Mouse (Mus musculus): ENCODE measurements around the gene Stard13.

The Stard13 gene

DNA sequence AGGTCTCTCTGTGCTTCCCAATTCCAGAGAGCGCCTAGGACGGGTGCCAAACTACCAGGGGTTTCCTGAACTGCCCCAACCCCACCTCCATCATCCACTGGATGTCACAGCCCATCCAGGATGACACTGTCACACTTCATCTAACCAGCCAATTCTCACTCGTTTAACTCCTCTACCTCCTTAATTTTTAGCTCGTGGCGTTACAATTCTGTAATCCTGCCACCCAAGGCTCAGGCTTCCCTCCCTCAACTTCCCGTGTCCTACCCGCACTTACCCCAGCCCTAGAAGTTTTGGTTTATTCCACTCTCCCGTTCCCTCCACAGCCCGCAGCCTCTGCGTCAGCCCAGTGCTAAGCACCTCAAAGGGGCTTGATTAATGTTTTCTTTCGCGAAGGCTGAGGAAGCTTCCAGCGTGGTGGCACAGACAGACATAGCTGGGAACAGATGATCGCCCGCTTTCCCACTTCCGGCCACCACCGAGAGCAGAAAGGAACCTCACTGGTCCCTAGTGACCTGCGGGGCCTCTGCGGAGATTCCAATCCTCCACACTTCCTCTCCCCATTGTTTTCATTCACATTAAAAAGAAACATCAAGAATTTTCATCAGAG is 125.2 kb downstream of the Stard13 start:
- no peak for DNase-seq (ENCODE audit: low read depth in 2 of 2, low spot score in 2 of 2)

DNA sequence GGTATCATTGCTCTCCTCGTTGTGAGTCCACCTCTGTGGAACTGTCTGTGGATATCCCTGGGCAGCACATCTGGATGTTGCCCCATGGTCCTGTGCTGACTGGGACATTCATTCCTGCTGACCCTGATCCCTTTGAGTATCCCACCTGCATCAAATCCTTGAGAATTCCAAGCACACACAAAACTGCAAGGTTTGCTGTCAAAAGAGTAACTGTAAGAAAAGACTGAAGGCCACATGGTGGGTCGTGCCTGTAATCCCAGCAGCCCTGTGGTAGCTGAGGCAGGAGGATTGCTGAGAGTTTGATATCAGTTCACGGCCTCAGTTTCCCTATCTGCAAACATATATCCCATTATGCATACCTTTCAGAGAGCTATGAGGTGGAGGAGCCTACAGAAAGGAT is 126.8 kb downstream of the Stard13 start:
- DNase-seq (ENCODE audit: low read depth in 2 of 2, low spot score in 2 of 2), result no peak

DNA sequence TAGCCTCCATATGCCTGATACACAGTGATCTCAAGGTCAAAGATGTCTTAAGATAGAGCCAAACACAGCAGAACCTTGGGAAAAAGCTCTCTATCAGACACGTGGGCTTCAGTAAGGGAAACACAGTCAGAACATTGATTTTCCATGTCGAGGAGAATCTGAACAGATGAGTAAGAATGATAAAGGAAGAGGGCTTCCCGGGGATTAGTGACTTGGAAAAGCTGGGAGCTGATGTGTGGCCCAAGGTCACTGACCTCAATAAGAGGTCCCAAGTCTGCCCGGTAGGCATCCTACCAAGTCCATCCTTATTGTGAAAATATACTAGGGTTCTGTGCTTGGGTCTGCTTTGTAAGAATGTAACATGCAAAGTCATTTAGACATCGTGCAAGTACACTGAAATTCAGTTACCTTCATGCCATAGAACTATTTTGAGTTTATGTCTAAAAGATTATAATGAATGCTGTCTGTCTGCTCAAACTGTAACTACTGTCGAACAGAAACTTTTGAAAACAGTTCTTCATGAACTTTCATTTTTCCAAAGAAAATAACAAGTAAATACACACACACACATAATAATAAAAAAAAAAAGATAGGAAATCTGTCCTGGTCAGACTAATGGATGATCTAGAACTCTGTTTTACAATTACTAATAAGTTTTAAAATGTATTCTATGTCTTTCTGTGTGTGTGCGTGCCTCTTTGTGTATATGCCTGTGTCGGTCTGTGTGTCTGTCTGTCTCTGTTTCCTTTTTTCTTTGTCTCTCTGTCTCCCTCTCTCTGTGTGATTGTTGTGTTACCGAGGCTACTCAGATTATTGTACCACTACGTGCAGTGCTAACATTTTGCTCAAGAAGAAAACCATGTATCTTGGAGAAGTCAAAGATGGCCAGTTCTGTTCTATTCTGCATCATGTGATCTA is 128.3 kb downstream of the Stard13 start:
- DNase-seq (ENCODE audit: low read depth in 2 of 2, low spot score in 2 of 2), result no peak

DNA sequence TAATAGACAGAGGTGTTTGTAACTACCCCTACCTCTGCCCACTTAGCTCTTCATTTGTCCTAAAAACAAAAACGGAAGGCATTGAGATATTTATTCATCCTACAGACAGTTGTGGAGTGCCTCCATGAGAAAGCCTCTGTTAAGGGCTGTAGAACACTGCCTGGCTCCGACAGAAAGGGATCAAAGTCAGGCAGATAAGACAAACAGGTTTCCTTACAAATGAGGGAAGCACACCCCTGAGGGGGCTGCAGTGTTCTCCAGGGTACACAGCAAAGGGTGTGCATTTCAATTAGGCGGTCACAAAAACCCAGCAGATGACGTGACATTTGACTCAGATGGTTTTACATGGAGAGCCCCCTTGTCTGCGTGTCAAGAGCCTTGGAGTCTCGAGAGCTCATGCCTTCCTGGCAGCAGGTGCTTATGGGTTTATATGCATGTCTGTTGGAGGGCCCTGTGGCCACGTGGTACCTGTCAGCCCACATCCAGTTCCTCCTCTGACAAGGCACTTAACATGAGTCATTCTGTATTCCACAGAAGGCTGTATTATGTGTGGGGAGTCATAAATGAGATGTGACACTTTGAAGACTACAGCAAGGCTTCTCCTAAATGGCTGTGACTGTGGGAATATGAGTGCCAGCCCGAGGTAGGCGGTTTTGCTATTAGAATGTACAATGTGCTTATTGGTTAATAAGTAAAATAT is 129.1 kb downstream of the Stard13 start:
- no peak for DNase-seq (ENCODE audit: low read depth in 2 of 2, low spot score in 2 of 2)

DNA sequence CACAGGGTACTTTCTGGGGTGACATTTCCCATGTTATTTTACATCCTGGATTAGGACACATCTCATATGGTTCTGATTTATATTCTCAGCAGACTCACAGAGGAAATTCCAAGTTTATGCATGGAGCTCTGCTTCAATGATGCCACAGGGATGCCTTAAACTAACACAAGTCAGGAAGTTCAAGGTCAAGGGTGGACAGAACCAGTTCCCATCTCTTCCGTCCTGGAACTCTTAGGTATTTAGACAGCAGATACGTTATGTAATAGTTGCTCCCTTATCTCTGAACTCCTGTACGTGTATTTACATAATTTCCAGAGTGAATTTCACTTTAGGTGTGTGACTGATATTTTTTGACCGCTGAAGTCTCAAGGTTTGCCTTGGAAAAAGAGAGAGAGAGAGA is 130.4 kb downstream of the Stard13 start:
- no peak for DNase-seq (ENCODE audit: low read depth in 2 of 2, low spot score in 2 of 2)

DNA sequence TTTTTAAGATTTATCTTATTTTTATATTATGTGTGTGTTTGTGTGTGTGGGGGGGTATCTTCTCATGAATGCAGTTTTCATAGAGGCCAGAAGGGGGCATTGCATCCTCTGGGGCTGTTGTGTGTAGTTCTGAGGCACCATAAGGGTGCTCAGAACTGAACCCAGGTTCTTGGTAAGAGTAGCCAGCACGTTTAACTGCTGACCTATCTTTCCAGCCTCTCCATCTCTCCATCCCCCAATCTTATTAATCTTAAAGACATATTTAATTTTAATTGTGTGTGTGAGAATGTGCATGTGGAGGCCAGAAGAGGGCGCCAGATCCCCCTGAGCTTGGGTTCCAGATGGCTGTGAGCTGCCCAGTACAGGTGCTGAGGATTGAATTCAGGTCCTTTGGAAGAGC is 131.4 kb downstream of the Stard13 start:
- DNase-seq (ENCODE audit: low read depth in 2 of 2, low spot score in 2 of 2), result no peak

DNA sequence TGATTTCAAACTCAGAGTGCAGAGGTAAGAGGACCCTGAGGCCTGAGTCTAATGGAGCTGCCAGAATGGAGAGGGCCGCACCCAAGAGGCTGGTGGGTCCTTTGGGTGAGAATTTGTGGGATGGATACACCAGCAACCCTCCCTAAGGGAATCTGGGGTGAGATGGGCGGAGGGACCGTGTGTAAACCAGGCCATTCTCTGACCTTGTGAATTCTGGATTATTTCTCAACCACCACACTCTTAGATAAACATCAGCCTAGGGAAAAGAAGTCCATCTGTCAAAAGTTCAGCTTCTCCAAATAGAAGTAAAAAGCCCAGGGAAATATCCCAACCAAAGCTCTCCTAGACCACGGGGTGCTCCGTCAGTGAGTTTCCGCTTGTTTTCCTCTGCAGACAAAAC is 137.6 kb downstream of the Stard13 start:
- no peak for DNase-seq (ENCODE audit: low read depth in 2 of 2, low spot score in 2 of 2)

DNA sequence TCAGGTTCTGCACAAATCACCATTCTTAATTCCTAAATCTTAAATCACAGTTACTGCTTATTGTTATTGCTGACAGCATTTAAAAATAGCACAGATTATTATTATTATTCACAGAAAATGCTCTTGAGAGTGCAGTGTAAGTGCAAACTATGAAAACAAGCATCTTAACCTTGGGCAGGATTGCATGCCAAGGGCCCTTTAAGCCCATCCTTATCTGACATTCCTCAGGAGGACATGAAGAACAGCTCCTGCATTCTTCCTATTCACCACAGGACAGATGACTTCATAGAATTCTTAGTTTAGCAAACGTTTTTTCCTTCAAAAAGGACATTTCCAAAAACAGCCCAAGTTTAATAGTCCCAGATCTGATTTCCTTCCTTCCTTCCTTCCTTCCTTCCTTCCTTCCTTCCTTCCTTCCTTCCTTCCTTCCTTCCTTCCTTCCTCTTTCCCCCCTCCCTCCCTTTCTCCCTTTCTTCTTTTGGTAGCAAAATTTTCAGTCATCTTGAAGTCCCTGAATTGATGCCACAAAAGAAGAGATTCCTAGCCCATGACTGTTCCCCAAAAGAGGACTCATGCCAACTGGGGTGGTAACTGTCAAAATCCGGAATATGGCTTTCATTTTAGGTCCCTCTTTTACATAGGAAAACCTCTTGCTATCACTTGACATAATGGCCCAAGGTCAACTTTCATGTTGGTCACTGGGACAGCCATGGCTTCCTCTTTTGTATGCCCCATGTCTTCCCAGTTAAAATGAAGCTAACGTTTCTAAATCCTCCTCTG is 140.6 kb downstream of the Stard13 start:
- DNase-seq (ENCODE audit: low read depth in 2 of 2, low spot score in 2 of 2), result no peak

DNA sequence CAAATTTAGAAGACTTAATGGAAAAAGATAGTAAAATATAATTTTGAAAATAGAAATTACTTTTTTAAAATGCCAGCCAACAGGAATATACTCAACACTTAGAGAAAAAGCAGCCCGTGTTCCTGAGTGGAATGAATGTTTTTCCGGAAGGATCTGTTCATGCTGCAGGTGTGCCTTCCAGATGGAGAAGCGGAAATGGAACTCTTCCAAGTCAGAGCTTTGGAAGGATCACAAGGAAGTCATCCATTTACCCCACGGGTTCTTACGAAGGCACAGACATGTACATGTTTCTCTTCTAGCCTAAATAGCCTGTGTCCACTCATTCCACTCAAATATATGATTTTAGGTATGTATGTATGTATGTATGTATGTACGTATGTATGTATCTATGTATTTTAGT is 142.6 kb downstream of the Stard13 start:
- no peak for DNase-seq (ENCODE audit: low read depth in 2 of 2, low spot score in 2 of 2)

DNA sequence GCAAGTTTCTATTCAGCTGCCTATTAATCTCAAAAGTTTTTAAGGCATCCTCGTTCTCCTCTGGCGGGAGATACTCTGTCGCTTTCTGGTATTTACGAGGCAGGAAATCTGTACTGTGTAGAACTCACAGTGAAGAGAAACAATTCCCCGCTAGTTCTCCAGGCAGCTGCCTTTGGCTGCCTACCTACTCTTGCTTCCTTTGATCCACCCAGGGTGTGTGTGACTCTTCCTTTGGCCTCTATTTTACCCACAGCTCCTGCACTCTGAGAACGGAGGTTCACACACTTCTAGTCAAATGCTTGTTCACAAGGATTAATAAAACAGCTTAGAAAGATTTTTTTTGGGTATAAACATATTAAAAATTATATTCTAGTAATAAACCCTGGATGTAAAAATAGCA is 144.4 kb downstream of the Stard13 start:
- DNase-seq (ENCODE audit: low read depth in 2 of 2, low spot score in 2 of 2), result no peak

DNA sequence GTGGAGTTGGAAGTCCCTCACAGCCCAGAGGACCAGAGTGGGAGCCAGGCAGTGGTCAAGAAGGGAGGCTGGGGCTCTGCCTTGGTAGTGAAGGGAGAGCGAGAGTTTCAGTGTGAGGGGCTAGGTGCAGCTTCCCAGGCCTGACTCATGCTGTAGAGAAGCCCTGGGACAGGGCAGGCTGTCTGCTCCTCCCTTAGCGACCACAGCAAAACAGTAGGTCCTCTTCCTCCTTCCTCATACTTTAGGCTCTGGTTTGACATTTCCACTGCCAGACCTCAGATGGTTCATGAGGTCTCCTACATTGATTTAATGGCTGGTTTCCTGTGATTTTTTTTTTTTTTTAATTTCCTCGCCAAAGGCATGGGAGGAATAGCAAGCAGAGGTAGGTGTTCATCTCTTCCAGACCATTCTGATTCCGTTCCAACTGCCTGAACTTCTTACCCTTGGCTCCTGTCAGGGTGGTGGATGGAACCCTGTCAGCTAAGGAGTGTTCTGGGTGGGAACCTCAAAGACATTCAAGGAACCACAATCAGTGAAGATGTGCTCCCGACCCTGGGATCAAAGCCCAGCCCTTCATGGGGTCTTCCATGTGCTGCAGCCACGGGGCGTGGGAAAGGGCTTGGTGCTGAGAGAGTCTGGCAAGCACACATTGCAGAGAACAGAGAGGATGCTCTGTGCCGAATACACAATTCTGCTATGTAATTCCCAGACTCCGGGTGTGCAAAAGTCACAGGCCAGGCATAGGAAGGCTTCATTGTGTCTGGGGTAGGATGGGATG is 147.0 kb downstream of the Stard13 start:
- no peak for DNase-seq (ENCODE audit: low read depth in 2 of 2, low spot score in 2 of 2)

DNA sequence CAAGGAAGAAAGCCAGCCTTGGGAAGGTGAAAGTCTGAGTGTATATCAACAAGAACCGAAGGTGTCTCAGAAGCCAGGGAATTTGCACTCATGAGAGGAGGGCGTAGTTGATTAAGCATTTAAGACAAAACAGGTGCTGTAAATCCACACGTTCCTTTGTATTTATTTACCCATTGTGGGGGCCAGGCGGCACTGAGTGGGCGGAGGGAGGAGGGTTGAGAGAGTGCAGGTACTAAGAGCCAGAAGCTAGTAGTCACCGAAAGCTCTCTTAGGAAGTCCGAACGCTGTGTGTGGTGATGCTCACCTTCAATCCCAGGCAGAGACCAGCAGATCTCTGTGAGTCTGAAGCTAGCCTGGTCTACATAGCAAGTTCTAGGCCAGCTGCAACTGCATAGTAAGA is 147.9 kb downstream of the Stard13 start:
- no peak for DNase-seq (ENCODE audit: low read depth in 2 of 2, low spot score in 2 of 2)

DNA sequence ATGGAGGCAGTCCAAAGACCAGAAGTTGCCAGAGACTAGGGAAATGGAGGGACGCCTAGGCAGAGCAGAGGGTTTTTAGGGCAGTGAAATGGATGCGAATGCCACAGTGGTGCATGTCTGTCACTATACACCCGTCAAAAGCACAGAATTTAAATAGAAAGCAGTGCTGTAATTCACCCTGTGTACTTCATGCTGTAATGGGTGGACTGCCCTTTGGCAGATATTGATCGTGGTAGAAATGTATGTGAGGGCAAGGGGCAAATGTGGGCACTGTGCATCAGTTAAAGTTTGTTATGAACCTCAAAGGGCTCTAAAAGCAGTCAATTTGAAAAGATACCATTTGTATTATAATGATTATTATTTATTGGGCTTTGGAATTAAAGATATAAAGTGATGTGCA is 153.4 kb downstream of the Stard13 start:
- DNase-seq (ENCODE audit: low read depth in 2 of 2, low spot score in 2 of 2), result no peak

DNA sequence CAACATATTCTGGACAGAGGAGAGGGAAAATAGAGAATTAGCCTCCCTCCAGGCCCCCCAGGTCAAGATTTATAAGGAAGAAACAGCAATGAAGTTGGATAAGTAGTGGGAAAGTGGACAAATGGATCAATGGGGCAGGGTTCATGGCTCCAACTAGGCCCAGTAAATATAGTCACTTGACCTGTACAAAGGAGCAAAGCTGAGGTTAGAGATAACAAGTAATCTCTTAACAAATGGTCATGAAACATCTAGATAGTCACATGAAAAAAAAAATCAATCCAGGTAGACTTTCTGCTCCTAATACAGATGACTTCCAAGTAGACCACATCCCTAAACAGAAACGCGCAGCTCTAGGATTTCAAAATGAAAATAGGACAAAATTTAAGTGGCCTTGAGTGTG is 155.7 kb downstream of the Stard13 start:
- no peak for DNase-seq (ENCODE audit: low read depth in 2 of 2, low spot score in 2 of 2)

DNA sequence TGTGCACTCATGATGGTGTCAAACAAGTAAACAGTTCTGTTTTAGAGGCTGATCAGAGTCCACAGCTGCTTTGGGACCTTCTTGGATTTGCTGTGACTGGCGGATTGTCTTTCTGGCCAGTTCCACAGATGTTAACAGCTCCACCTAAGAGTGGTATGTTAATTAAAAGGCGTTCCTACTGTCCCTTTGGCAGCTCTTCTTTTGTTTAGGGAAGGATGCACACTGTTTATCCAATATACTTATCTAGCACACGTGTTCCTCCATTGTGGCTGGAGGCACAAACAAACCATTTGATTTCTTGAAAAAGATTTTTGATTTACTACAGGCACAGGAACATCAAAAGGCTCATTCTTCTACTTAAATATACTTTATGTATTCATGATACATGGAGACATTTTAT is 156.7 kb downstream of the Stard13 start:
- DNase-seq (ENCODE audit: low read depth in 2 of 2, low spot score in 2 of 2), result no peak

DNA sequence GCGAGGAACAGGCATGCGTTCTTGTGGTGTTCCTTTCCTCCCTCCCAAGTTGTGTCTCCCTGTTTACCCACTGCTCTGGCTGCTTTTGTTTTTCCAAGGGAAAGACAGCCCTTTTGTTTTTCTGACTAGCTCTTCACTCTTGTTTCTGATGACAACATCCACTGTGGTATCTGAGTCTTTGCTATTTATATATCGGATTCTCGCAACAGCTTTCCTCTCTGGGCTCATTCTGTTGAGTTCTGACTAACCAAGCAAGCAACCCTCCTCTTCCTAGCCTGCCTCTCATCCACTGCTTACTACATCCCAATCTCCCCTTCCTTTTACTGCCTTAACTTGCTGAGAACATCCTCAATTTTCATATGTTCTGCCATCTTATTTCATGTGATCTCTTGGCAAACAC is 159.4 kb downstream of the Stard13 start:
- no peak for DNase-seq (ENCODE audit: low read depth in 2 of 2, low spot score in 2 of 2)

DNA sequence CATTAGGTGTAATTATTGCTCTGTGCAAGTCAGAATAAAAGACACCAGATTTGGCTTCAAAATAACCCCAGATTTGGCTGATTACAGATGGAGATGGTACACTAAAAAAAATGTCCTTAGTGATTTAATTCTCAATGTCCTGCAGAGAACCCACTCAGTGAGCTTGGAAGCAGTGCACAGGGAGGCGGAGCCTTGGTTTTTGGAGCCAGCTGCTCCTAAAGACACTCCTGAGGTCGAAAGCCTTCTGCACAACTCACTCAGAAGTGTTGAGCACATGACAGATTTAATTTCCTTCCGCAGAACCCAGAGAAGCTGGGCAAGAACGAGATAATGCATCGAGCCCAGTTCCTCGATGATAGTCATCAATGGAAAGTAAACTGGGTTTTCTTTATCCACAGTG is 162.2 kb downstream of the Stard13 start:
- DNase-seq (ENCODE audit: low read depth in 2 of 2, low spot score in 2 of 2), result no peak

DNA sequence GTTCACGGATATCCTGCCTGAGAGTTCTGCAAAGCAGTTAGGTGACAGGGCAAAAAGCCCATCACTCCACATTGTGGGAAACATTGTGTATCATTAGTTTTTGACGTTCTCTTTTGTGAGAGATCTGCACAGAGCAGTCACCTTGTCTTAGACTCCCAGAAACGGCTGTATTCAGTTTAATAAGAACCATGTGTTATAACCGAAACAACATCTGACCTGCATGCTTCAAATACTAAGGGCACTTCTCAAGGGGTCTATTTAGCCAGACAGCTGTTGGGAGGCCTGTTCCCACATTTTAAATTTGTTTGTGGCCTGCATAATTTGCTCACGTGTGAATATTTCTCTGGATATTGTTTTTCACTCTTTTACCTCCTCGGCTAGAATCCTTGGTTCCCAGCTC is 162.7 kb downstream of the Stard13 start:
- DNase-seq (ENCODE audit: low read depth in 2 of 2, low spot score in 2 of 2), result no peak

DNA sequence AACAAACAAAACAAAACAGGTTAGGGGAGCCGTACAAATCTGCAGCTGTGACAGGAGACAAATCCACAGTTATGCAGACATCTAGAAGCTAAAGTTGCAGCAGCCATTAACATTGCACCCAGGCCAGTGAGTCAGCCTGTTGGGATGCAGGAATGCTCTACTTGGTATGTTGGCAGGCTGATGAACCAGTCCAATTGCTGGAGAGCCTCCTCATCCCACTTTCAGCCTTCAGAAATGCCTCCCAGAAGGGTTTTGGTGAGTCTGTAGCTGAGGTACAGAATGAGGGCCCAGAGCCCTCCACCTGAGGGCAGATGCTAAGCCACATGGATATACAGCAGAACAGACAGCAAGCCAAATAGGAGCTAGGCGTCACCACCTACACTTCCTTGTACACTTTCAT is 164.1 kb downstream of the Stard13 start:
- no peak for DNase-seq (ENCODE audit: low read depth in 2 of 2, low spot score in 2 of 2)

DNA sequence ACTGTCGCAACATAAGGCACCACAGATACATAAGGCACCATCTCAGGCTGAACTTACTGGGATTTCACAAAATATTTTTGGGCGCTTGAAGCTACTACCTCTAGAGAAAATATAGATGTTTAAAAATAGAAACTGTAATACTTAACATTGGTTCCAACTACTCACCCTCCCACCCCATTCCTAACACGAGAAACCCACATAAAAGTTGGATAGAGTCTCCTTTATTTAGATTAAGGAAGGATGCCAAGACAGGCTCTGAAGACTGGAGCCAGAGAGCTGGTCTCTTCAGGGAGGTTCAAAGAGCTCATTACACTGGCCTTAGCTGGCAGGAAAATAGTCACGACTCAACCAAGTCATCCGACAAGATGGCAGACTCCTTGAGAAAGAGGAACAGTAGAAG is 167.6 kb downstream of the Stard13 start:
- DNase-seq (ENCODE audit: low read depth in 2 of 2, low spot score in 2 of 2), result no peak

DNA sequence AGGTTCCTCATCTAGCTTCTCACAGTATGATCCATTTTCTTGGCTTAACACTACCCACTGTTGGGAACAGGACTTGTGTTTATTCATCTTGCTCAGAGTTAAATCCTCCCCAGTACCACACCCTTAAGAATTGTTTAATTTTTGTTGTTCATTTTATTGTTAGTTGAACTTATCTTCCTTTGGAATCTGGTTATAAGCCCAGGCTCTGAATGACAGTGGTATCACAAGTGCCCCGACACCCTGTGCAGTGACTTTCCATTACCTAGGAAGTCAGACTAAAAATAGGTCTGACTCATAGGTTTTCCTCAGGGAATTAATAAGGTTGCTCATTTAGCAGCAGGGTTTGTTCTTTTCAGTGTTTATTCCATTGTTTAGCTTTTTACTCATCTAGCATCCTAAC is 168.4 kb downstream of the Stard13 start:
- no peak for DNase-seq (ENCODE audit: low read depth in 2 of 2, low spot score in 2 of 2)

Data from CD8-positive naive resting alpha-beta T cell, adult 2 months (primary cell).